Mouse (Mus musculus) C2C12 (cell line): ENCODE measurements around the gene Usp36. TPM values are rescaled to one million over a fixed set of nuclear protein-coding genes. Genes with fewer than 3 reads are reported as not detected.

ENCODE experiments used
- H3K27me3 ChIP-seq: one replicate; pipeline ENCODE4 v1.6.1; 2011; ENCODE audit not compliant: control insufficient read depth, insufficient read depth, insufficient read length
- H3K36me3 ChIP-seq: one replicate; pipeline ENCODE4 v1.6.1; 2011; ENCODE audit not compliant: control insufficient read depth, insufficient read depth
- H3K4me3 ChIP-seq: one replicate; pipeline ENCODE4 v1.5.1; 2011; ENCODE audit warnings: mild to moderate bottlenecking, control low read depth; ENCODE audit not compliant: poor library complexity, insufficient read depth, severe bottlenecking
- H3K79me2 ChIP-seq: one replicate; pipeline ENCODE4 v1.6.1; 2011; ENCODE audit not compliant: control insufficient read depth, insufficient read depth
- H3K79me3 ChIP-seq: one replicate; pipeline ENCODE4 v1.6.1; 2011; ENCODE audit warnings: low read depth, control low read depth
- H3ac ChIP-seq: one replicate; pipeline ENCODE3; 2011; ENCODE audit warnings: low read depth; ENCODE audit not compliant: control insufficient read depth, insufficient read length
- CEBPB ChIP-seq: IDR thresholded peaks from one replicate; pipeline ENCODE4 v1.6.1; 2011; ENCODE audit warnings: low read depth, mild to moderate bottlenecking, control low read depth, moderate library complexity
- CTCF ChIP-seq: IDR thresholded peaks from one replicate; pipeline ENCODE4 v1.5.1; 2011; ENCODE audit not compliant: control insufficient read depth, insufficient read depth, insufficient read length
- FOSL1 ChIP-seq: IDR thresholded peaks from one replicate; pipeline ENCODE4 v1.8.0; 2011; ENCODE audit warnings: mild to moderate bottlenecking, low read length; ENCODE audit not compliant: poor library complexity, insufficient read depth, severe bottlenecking
- MAX ChIP-seq: IDR thresholded peaks from one replicate; pipeline ENCODE4 v1.6.1; 2011; ENCODE audit warnings: mild to moderate bottlenecking, control low read depth
- MYOD1 ChIP-seq: IDR thresholded peaks from one replicate; pipeline ENCODE4 v1.6.1; 2011; ENCODE audit warnings: low read depth; ENCODE audit not compliant: control insufficient read depth, insufficient read length
- MYOG ChIP-seq: IDR thresholded peaks from one replicate; pipeline ENCODE4 v1.6.1; 2011; ENCODE audit not compliant: control insufficient read depth, insufficient read length; ENCODE audit errors: extremely low read depth
- USF1 ChIP-seq: IDR thresholded peaks from one replicate; pipeline ENCODE4 v1.6.1; 2011; ENCODE audit warnings: low read depth, mild to moderate bottlenecking, control low read depth, moderate library complexity
- polyA plus RNA-seq: library from polyadenylated mRNA; unstranded; fragments of >200 nt; fragmentation: generic; extraction: Trizol; gene quantifications from one replicate; pipeline ENCODE4 v1.2.1, GENCODE M21; 2012; ENCODE audit warnings: missing spikeins

The Usp36 gene
- polyA plus RNA-seq, 1 experiment: 14.8 TPM

DNA sequence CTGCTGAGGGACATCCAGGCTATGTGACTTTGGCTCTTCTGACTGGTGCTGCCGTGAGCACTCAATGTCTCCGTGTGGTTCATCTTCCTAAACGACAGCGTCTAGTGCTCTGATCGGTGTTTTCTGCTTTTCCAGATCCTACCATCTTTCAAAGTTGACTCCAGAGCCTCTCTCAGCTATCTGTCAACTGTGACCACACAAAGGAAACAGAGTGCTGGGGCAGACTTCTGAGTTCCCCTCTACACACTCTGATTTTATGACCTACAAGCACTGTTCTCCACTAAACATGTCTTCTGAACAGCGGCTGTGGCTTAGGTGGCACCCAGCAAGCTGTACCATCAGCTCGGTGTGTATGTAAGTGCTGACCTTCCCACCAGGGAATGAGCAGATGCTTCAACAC is 63.2 kb downstream of the Usp36 start:
- Histone ChIP-seq H3K4me3 (no peak overlapping the region), H3K79me2 (no peaks in the 10 kb centered on the region), H3ac (no peak overlapping the region), H3K79me3 (no peaks in the 10 kb centered on the region), H3K36me3 (no peaks in the 10 kb centered on the region), H3K27me3 (no peaks in the 10 kb centered on the region)
- TF ChIP-seq FOSL1 (no peak), CEBPB (no peak), MYOD1 (no peak), CTCF (no peak)

DNA sequence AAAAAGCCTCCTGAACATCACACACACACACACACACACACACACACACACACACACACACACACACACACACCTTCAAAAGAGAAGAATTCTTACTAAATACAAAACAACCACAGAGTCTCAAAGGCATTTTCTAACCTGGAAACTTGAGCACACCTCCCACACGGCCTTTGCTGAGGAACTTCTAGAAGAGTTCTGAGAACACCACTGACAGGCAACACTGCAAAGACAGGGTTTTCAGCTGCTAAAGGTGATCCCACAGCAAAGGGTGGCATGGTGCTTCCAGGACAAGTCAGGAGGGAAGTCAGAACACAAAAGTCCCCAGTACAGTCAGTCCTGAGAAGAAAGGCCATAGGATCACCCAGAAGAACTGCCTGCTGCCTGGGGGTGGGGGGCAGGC is 64.2 kb downstream of the Usp36 start:
- Histone ChIP-seq H3K79me2 (no peaks in the 10 kb centered on the region), H3ac (no peak overlapping the region), H3K27me3 (no peaks in the 10 kb centered on the region), H3K79me3 (no peaks in the 10 kb centered on the region), H3K4me3 (no peak overlapping the region), H3K36me3 (no peaks in the 10 kb centered on the region)
- no peak for TF ChIP-seq FOSL1
- no peak for TF ChIP-seq MYOD1
- TF ChIP-seq CEBPB: no peak
- TF ChIP-seq CTCF: no peak

DNA sequence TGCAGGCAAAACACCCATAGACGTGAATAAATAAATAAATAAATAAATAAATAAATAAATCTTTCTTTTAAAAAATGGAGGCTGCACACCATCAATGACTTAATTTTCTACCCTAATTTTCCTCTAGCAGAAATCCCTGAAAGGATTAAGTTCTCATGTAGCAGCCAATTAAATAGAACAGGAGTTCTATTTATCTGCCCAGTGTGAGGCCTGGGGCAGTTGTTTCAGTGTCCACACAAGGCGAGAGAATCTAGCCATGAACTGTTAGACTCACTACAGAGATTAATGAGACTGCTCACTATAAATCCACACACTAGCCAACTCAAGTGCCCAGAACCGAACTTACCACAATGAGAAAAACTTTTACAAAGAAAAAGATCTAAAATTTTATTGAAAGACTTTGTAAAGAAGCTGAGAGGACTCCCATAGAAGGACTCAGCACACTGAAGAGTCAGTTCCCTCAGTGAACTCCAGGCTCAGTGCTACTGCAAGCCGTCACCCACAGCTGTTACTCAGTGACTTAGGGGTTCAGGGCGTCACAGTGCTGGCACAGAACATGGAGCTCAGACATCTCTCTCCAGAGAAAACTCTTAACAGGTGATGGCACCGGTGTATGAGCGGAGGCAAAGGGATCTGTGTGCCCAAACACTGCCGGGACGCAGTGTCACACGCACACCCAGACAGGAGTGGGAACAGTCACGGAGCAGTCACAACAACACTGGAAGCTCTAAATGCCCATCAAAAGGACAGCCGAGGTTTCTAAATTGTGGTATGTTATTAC is 64.8 kb downstream of the Usp36 start:
- no peaks in the 10 kb centered on the region for H3K79me2 ChIP-seq
- H3ac ChIP-seq: no peak overlapping the region
- H3K36me3 ChIP-seq: no peaks in the 10 kb centered on the region
- TF ChIP-seq CTCF (no peak), MYOG (no peak), FOSL1 (no peak), MYOD1 (no peak), USF1 (no peak), MAX (no peak), CEBPB (no peak)
- H3K4me3 ChIP-seq: no peak overlapping the region
- H3K27me3 ChIP-seq: no peaks in the 10 kb centered on the region
- no peaks in the 10 kb centered on the region for H3K79me3 ChIP-seq

- no peaks in the 10 kb centered on the region for H3K27me3 ChIP-seq
- no peaks in the 10 kb centered on the region for H3K36me3 ChIP-seq
- no peaks in the 10 kb centered on the region for H3K79me2 ChIP-seq
- H3ac ChIP-seq: no peak overlapping the region
- no peak for TF ChIP-seq MAX
- no peak for TF ChIP-seq FOSL1
- TF ChIP-seq USF1: no peak
- TF ChIP-seq CTCF: no peak
- no peak for TF ChIP-seq MYOG
- TF ChIP-seq CEBPB: no peak
- TF ChIP-seq MYOD1: no peak
- no peak overlapping the region for H3K4me3 ChIP-seq
- no peaks in the 10 kb centered on the region for H3K79me3 ChIP-seq
Measured at GRCm38 (mm10) chr11:118223416-118224067, 66.5 kb downstream of the Usp36 start.

DNA sequence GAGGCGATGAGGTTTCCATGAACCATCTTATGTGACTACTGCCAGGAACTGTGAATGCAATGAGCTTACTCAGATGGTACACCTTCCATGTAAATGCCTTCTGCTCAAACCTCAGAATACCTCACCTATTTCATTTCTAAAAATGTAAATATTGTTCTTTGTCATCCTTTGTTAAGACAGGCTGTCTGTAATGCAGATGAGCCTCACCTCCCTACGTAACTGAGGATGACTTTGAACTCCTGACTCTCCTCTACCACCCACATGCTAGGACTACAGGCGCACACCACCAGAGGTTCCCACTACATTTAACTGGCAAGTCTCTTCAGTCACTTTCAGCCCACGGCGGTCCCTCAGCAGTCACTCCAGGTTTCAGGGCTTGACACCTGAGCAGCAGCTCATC is 67.1 kb downstream of the Usp36 start:
- Histone ChIP-seq H3K4me3 (no peak overlapping the region), H3K79me2 (no peaks in the 10 kb centered on the region), H3K36me3 (no peaks in the 10 kb centered on the region), H3K79me3 (no peaks in the 10 kb centered on the region), H3ac (no peak overlapping the region), H3K27me3 (no peaks in the 10 kb centered on the region)
- TF ChIP-seq MAX (no peak), CEBPB (no peak), FOSL1 (no peak), CTCF (no peak), MYOD1 (no peak), MYOG (no peak), USF1 (no peak)

DNA sequence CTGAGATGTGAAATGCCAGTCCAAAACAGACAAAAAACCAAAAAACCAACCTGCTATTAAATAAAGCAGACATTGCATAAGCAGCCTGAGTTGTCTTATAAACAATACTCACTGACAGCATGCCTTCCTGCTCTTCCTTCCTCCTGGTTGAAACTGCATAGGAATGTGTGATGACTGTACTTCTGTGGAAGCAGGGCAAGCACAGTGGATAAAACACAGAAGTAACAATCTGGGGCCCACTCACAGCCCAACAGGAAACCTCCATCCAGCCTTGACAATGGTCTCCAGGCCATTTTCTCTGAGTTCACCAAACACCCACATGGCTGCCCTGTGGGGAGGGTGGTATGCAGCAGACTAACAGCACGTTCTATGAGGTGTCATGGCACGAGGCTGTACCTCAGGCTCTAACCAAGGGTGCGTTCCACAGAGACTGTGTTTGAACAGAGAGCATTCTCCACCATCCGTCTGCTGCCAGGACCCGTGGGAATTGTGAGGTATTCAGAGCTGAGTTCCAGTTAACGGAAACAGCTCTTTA is 67.6 kb downstream of the Usp36 start:
- Histone ChIP-seq H3K79me3 (no peaks in the 10 kb centered on the region), H3K79me2 (no peaks in the 10 kb centered on the region), H3K4me3 (no peak overlapping the region), H3K36me3 (no peaks in the 10 kb centered on the region), H3ac (no peak overlapping the region), H3K27me3 (no peaks in the 10 kb centered on the region)
- no peak for TF ChIP-seq USF1
- no peak for TF ChIP-seq CEBPB
- TF ChIP-seq MYOG: no peak
- no peak for TF ChIP-seq CTCF
- no peak for TF ChIP-seq MYOD1
- TF ChIP-seq FOSL1: no peak
- TF ChIP-seq MAX: no peak
